Mouse (Mus musculus) lung, postnatal 0 days (tissue): ENCODE data around the gene Hrh2. TPM values are rescaled to one million over a fixed set of nuclear protein-coding genes. Genes with fewer than 3 reads are reported as not detected.
A peak's percentile ranks its signal among the peaks of the same experiment; 100 is the strongest.

Experiments used
- ATAC-seq: fragments of 200-750 bp; cut with Nextera tagmentation; 2 replicates; pipeline ENCODE4 v1.8.0; 2017; ENCODE audit warnings: moderate library complexity
- DNase-seq: peaks from one replicate; pipeline ENCODE4 v3.0.0-alpha.2; 2016; ENCODE audit warnings: low spot score
- H3K27ac ChIP-seq: fragments of 300-500 bp; sonication (generic); 2 replicates; pipeline ENCODE4 v1.5.1; 2014; ENCODE audit warnings: antibody characterized with exemption, mild to moderate bottlenecking, low read length, mixed read lengths
- H3K27me3 ChIP-seq: fragments of 300-500 bp; sonication (generic); replicated peaks from 2 replicates; pipeline ENCODE4 v1.6.1; 2014; ENCODE audit warnings: low read length, mixed read lengths; ENCODE audit not compliant: insufficient read depth
- H3K36me3 ChIP-seq: fragments of 300-500 bp; sonication (generic); 2 replicates; pipeline ENCODE4 v1.6.1; 2014; ENCODE audit warnings: low read length, mixed read lengths; ENCODE audit not compliant: insufficient read depth
- H3K4me1 ChIP-seq: fragments of 300-500 bp; sonication (generic); 2 replicates; pipeline ENCODE4 v1.6.1; 2014; ENCODE audit warnings: antibody characterized with exemption, low read depth, low read length, mixed read lengths; ENCODE audit not compliant: insufficient read depth
- H3K4me2 ChIP-seq: fragments of 300-500 bp; sonication (generic); replicated peaks from 2 replicates; pipeline ENCODE4 v1.6.1; 2014; ENCODE audit warnings: low read depth, mild to moderate bottlenecking, low read length, moderate library complexity, mixed read lengths
- H3K4me3 ChIP-seq: fragments of 300-500 bp; sonication (generic); 2 replicates; pipeline ENCODE4 v1.5.1; 2014; ENCODE audit warnings: low read depth, low read length
- H3K9ac ChIP-seq: fragments of 300-500 bp; sonication (generic); replicated peaks from 2 replicates; pipeline ENCODE4 v1.6.1; 2014; ENCODE audit warnings: low read depth, mild to moderate bottlenecking
- H3K9me3 ChIP-seq: fragments of 300-500 bp; sonication (generic); 2 replicates; pipeline ENCODE4 v1.6.1; 2016; ENCODE audit warnings: low read length, mixed read lengths
- CTCF ChIP-seq: IDR thresholded peaks from 2 replicates; pipeline ENCODE4 v1.5.1; 2016; ENCODE audit warnings: antibody characterized with exemption, mild to moderate bottlenecking
- EP300 ChIP-seq: IDR thresholded peaks from 2 replicates; pipeline ENCODE4 v1.6.1; 2016; ENCODE audit warnings: antibody characterized with exemption, mild to moderate bottlenecking, control low read depth
- WGBS: fragments of 180-500 bp; shearing (Covaris S2); extraction: QIAGEN DNeasy Blood & Tissue Kit; methylation state at CpG from one replicate; pipeline ENCODE4 v1.1.7; 2014; 5-methylcytosine and 5-hydroxymethylcytosine counted together
- polyA plus RNA-seq: library from polyadenylated mRNA; unstranded; fragments of >200 nt; fragmentation: Nextera tagmentation; extraction: Ambion mirVana; gene quantifications from 2 replicates; pipeline ENCODE4 v1.2.1, GENCODE M21; 2015

Gene Hrh2
- polyA plus RNA-seq, 1 experiment from 2014 or later: 0.12 TPM

GRCm38 (mm10) chr13:54250346-54250745 is 58.4 kb downstream of the Hrh2 start:
- Histone ChIP-seq H3K27me3 (no peaks in the 10 kb centered on the region), H3K4me3 (no peak overlapping the region), H3K27ac (no peak overlapping the region), H3K9ac (no peak overlapping the region), H3K9me3 (no peaks in the 10 kb centered on the region), H3K36me3 (no peaks in the 10 kb centered on the region), H3K4me2 (no peak overlapping the region), H3K4me1 (no peaks in the 10 kb centered on the region)
- WGBS: 53% methylated on average over 8 of the region's 8 CpGs
- ATAC-seq (no peak), DNase-seq (no peak)
- TF ChIP-seq CTCF (no peak), EP300 (no peak)

DNA sequence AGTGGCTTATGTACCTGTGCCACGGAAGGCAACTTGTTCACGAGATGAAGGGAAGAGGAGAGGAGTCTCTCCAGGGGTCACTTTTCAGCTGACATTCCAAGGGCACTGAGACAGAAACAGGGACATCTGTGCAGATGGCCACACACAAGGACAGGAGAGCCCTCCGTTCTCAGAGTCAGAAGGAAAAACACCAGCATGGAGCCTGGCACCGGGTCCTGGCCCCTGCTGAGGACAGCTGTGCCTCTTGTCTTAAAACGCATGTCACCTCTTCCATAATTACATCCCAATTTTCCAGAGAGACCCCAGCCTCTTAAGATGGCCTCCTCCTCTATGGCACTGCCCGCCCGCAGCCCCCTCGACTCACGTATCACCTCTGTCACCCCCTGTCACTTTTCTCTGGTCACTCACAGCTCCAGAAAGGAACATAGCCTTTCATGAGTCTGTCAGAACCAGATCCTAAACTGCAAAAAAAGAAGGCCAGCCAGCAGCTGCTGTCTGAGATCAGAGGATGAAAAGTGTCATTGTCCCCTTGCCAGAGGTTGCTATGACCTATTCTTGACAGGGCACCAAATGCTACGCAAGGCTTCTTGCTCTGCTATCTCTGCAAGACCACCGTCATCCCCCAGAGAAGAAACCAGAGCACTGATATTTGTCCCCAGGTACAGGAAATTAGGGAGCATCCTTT is 59.8 kb downstream of the Hrh2 start:
- WGBS: 80% methylated on average over 11 of the region's 11 CpGs
- ATAC-seq (no peak), DNase-seq (no peak)
- TF ChIP-seq EP300: no peak
- Histone ChIP-seq H3K27ac (no peak overlapping the region), H3K4me1 (no peaks in the 10 kb centered on the region), H3K9ac (no peak overlapping the region), H3K36me3 (no peaks in the 10 kb centered on the region), H3K27me3 (no peaks in the 10 kb centered on the region), H3K9me3 (no peaks in the 10 kb centered on the region), H3K4me3 (no peak overlapping the region), H3K4me2 (no peak overlapping the region)

- Histone ChIP-seq H3K4me2 (no peak overlapping the region), H3K9me3 (no peaks in the 10 kb centered on the region), H3K4me1 (no peaks in the 10 kb centered on the region), H3K27ac (no peak overlapping the region), H3K27me3 (no peaks in the 10 kb centered on the region), H3K36me3 (no peaks in the 10 kb centered on the region), H3K4me3 (no peak overlapping the region), H3K9ac (no peak overlapping the region)
- 39% methylated on average over 10 of the region's 10 CpGs for WGBS
- no peak for TF ChIP-seq EP300
- TF ChIP-seq CTCF: no peak
- DNase-seq (no peak), ATAC-seq (no peak)
Observed at GRCm38 (mm10) chr13:54257580-54258223, 65.8 kb downstream of the Hrh2 start.

- H3K4me1 ChIP-seq: no peaks in the 10 kb centered on the region
- no peak for ATAC-seq
- no peaks in the 10 kb centered on the region for H3K27me3 ChIP-seq
- 33% methylated on average over 8 of the region's 8 CpGs for WGBS
- H3K27ac ChIP-seq: no peak overlapping the region
- no peak for DNase-seq
- H3K4me3 ChIP-seq: no peak overlapping the region
- no peaks in the 10 kb centered on the region for H3K36me3 ChIP-seq
- no peak overlapping the region for H3K4me2 ChIP-seq
- TF ChIP-seq EP300 (no peak), CTCF (no peak)
- H3K9ac ChIP-seq: no peak overlapping the region
- H3K9me3 ChIP-seq: no peaks in the 10 kb centered on the region
Observed at GRCm38 (mm10) chr13:54258231-54258743, 66.4 kb downstream of the Hrh2 start.

GRCm38 (mm10) chr13:54260318-54260717 is 68.4 kb downstream of the Hrh2 start:
- Histone ChIP-seq H3K36me3 (no peaks in the 10 kb centered on the region), H3K27me3 (no peaks in the 10 kb centered on the region), H3K4me1 (no peaks in the 10 kb centered on the region), H3K9ac (no peak overlapping the region), H3K4me2 (no peak overlapping the region), H3K4me3 (no peak overlapping the region), H3K9me3 (no peaks in the 10 kb centered on the region), H3K27ac (no peak overlapping the region)
- WGBS: 20% methylated on average over 8 of the region's 8 CpGs
- DNase-seq (peak; percentile 51), ATAC-seq (no peak)
- TF ChIP-seq CTCF (no peak), EP300 (no peak)

GRCm38 (mm10) chr13:54262741-54263510 is 71.0 kb downstream of the Hrh2 start:
- DNase-seq (no peak), ATAC-seq (no peak)
- Histone ChIP-seq H3K27me3 (no peaks in the 10 kb centered on the region), H3K9ac (no peak overlapping the region), H3K9me3 (no peaks in the 10 kb centered on the region), H3K4me2 (no peak overlapping the region), H3K36me3 (no peaks in the 10 kb centered on the region), H3K4me1 (no peaks in the 10 kb centered on the region), H3K4me3 (no peak overlapping the region), H3K27ac (no peak overlapping the region)
- TF ChIP-seq EP300: no peak
- TF ChIP-seq CTCF: no peak
- WGBS: 81% methylated on average over 15 of the region's 15 CpGs
